Mouse (Mus musculus) stomach, embryonic 15.5 days (tissue): ENCODE measurements at regions not wholly inside any gene's neighbourhood (a gene's known extent, or its start where the extent isn't known, plus 50 kb on each side); places are given as distances from the start of the nearest gene placed in this dataset.

Experiments used
- ATAC-seq: fragments of 200-750 bp; cut with Nextera tagmentation; 2 replicates; pipeline ENCODE4 v1.8.0; 2017; ENCODE audit warnings: low read depth, moderate number of reproducible peaks, moderate TSS enrichment; ENCODE audit not compliant: insufficient read depth, low FRiP score
- H3K27ac ChIP-seq: fragments of 300-500 bp; sonication (generic); 2 replicates; pipeline ENCODE4 v1.5.1; 2015; ENCODE audit warnings: mild to moderate bottlenecking, inconsistent platforms
- H3K27me3 ChIP-seq: fragments of 300-500 bp; sonication (generic); replicated peaks from 2 replicates; pipeline ENCODE4 v1.6.1; 2015; ENCODE audit warnings: inconsistent platforms
- H3K36me3 ChIP-seq: fragments of 300-500 bp; sonication (generic); 2 replicates; pipeline ENCODE4 v1.6.1; 2015; ENCODE audit warnings: inconsistent platforms
- H3K4me1 ChIP-seq: fragments of 300-500 bp; sonication (generic); 2 replicates; pipeline ENCODE4 v1.6.1; 2015; ENCODE audit warnings: inconsistent platforms
- H3K4me2 ChIP-seq: fragments of 300-500 bp; sonication (generic); 2 replicates; pipeline ENCODE4 v1.6.1; 2015; ENCODE audit warnings: mild to moderate bottlenecking, inconsistent platforms
- H3K4me3 ChIP-seq: fragments of 300-500 bp; sonication (generic); replicated peaks from 2 replicates; pipeline ENCODE4 v1.5.1; 2015; ENCODE audit warnings: inconsistent platforms
- H3K9ac ChIP-seq: fragments of 300-500 bp; sonication (generic); 2 replicates; pipeline ENCODE4 v1.6.1; 2015; ENCODE audit warnings: inconsistent platforms
- H3K9me3 ChIP-seq: fragments of 300-500 bp; sonication (generic); 2 replicates; pipeline ENCODE4 v1.6.1; 2016; ENCODE audit warnings: inconsistent platforms
- WGBS: fragments of 180-500 bp; shearing (Covaris S2); methylation state at CpG from one replicate; pipeline ENCODE4 v1.1.7; 2015; 5-methylcytosine and 5-hydroxymethylcytosine counted together

GRCm38 (mm10) chr8:11145251-11145650, 137.0 kb upstream of the Irs2 start:
- no peaks in the 10 kb centered on the region for H3K9me3 ChIP-seq
- no peaks in the 10 kb centered on the region for H3K36me3 ChIP-seq
- no peak for ATAC-seq
- no peak overlapping the region for H3K4me3 ChIP-seq
- H3K27me3 ChIP-seq = no peaks in the 10 kb centered on the region
- H3K4me2 ChIP-seq = no peak overlapping the region
- 71% methylated on average over 3 of the region's 3 CpGs for WGBS
- no peak overlapping the region for H3K27ac ChIP-seq
- H3K4me1 ChIP-seq = no peaks in the 10 kb centered on the region
- no peak overlapping the region for H3K9ac ChIP-seq

GRCm38 (mm10) chr8:11140566-11140965, 132.3 kb upstream of the Irs2 start:
- ATAC-seq = no peak
- H3K27ac ChIP-seq = no peak overlapping the region

GRCm38 (mm10) chr8:11139294-11139693, 131.0 kb upstream of the Irs2 start:
- Histone ChIP-seq H3K27ac (no peak overlapping the region), H3K4me2 (no peak overlapping the region), H3K9me3 (no peaks in the 10 kb centered on the region), H3K4me1 (no peaks in the 10 kb centered on the region), H3K4me3 (no peak overlapping the region), H3K9ac (no peak overlapping the region), H3K27me3 (no peaks in the 10 kb centered on the region), H3K36me3 (no peaks in the 10 kb centered on the region)
- peak; percentile 60 for ATAC-seq
- 45% methylated on average over 2 of the region's 2 CpGs for WGBS

More at GRCm38 (mm10) chr8:11140566-11140965, 132.3 kb upstream of the Irs2 start:
- Histone ChIP-seq H3K27me3 (no peaks in the 10 kb centered on the region), H3K36me3 (no peaks in the 10 kb centered on the region), H3K4me1 (no peaks in the 10 kb centered on the region), H3K9ac (no peak overlapping the region), H3K9me3 (no peaks in the 10 kb centered on the region), H3K4me3 (no peak overlapping the region), H3K4me2 (no peak overlapping the region)
- WGBS = 62% methylated on average over 1 of the region's 1 CpGs

GRCm38 (mm10) chr8:11138302-11139020, 130.2 kb upstream of the Irs2 start:
- ATAC-seq = no peak
- no peak overlapping the region for H3K4me2 ChIP-seq
- no peaks in the 10 kb centered on the region for H3K27me3 ChIP-seq
- H3K4me1 ChIP-seq = no peaks in the 10 kb centered on the region
- no peak overlapping the region for H3K27ac ChIP-seq
- H3K36me3 ChIP-seq = no peaks in the 10 kb centered on the region
- H3K9ac ChIP-seq = no peak overlapping the region
- no peak overlapping the region for H3K4me3 ChIP-seq
- no peaks in the 10 kb centered on the region for H3K9me3 ChIP-seq
- 90% methylated on average over 5 of the region's 5 CpGs for WGBS

- Histone ChIP-seq H3K27ac (no peak overlapping the region), H3K4me1 (no peaks in the 10 kb centered on the region), H3K4me3 (no peak overlapping the region), H3K36me3 (no peaks in the 10 kb centered on the region), H3K27me3 (no peaks in the 10 kb centered on the region), H3K9me3 (no peaks in the 10 kb centered on the region), H3K4me2 (no peak overlapping the region), H3K9ac (no peak overlapping the region)
- 74% methylated on average over 4 of the region's 4 CpGs for WGBS
- ATAC-seq = no peak
Observed at GRCm38 (mm10) chr8:11136566-11136965, 128.3 kb upstream of the Irs2 start.

GRCm38 (mm10) chr8:11135135-11135534, 126.9 kb upstream of the Irs2 start:
- no peak overlapping the region for H3K9ac ChIP-seq
- H3K36me3 ChIP-seq = no peaks in the 10 kb centered on the region
- 70% methylated on average over 11 of the region's 11 CpGs for WGBS
- no peaks in the 10 kb centered on the region for H3K27me3 ChIP-seq
- no peaks in the 10 kb centered on the region for H3K9me3 ChIP-seq
- no peak overlapping the region for H3K27ac ChIP-seq
- H3K4me1 ChIP-seq = no peaks in the 10 kb centered on the region
- ATAC-seq = no peak
- no peak overlapping the region for H3K4me2 ChIP-seq
- H3K4me3 ChIP-seq = no peak overlapping the region

GRCm38 (mm10) chr8:11134562-11134961, 126.3 kb upstream of the Irs2 start:
- Histone ChIP-seq H3K9me3 (no peaks in the 10 kb centered on the region), H3K4me2 (no peak overlapping the region), H3K36me3 (no peaks in the 10 kb centered on the region), H3K9ac (no peak overlapping the region), H3K4me1 (no peaks in the 10 kb centered on the region), H3K27me3 (no peaks in the 10 kb centered on the region), H3K27ac (no peak overlapping the region), H3K4me3 (no peak overlapping the region)
- 77% methylated on average over 4 of the region's 4 CpGs for WGBS
- ATAC-seq = no peak

GRCm38 (mm10) chr8:11119030-11119634, 110.9 kb upstream of the Irs2 start:
- WGBS = 63% methylated on average over 5 of the region's 5 CpGs

GRCm38 (mm10) chr8:11116534-11116933, 108.3 kb upstream of the Irs2 start:
- WGBS = 53% methylated on average over 5 of the region's 5 CpGs
- H3K9ac ChIP-seq = no peak overlapping the region
- H3K27ac ChIP-seq = no peak overlapping the region
- no peaks in the 10 kb centered on the region for H3K36me3 ChIP-seq
- no peaks in the 10 kb centered on the region for H3K9me3 ChIP-seq
- 0 out of 2 replicates have a peak, but pooled peaks cover 7% of the 10 kb centered on the region for H3K4me1 ChIP-seq
- ATAC-seq = no peak
- H3K4me2 ChIP-seq = no peak overlapping the region
- no peaks in the 10 kb centered on the region for H3K27me3 ChIP-seq
- H3K4me3 ChIP-seq = no peak overlapping the region

More at GRCm38 (mm10) chr8:11119030-11119634, 110.9 kb upstream of the Irs2 start:
- no peak overlapping the region for H3K4me3 ChIP-seq
- no peak overlapping the region for H3K9ac ChIP-seq
- no peaks in the 10 kb centered on the region for H3K9me3 ChIP-seq
- no peaks in the 10 kb centered on the region for H3K36me3 ChIP-seq
- ATAC-seq = peak; percentile 29; the same call in 1 of the 2 replicates
- no peak overlapping the region for H3K27ac ChIP-seq
- H3K4me2 ChIP-seq = no peak overlapping the region
- H3K4me1 ChIP-seq = 0 out of 2 replicates have a peak, but pooled peaks cover 7% of the 10 kb centered on the region
- H3K27me3 ChIP-seq = no peaks in the 10 kb centered on the region

- Histone ChIP-seq H3K27me3 (no peaks in the 10 kb centered on the region), H3K9ac (no peak overlapping the region), H3K4me2 (no peak overlapping the region), H3K9me3 (no peaks in the 10 kb centered on the region), H3K4me1 (0 out of 2 replicates have a peak, but pooled peaks cover 7% of the 10 kb centered on the region), H3K27ac (no peak overlapping the region), H3K36me3 (no peaks in the 10 kb centered on the region), H3K4me3 (no peak overlapping the region)
- WGBS = 21% methylated on average over 6 of the region's 6 CpGs
- ATAC-seq = no peak
Observed at GRCm38 (mm10) chr8:11115210-11115609, 107.0 kb upstream of the Irs2 start.

GRCm38 (mm10) chr8:11114531-11114930, 106.3 kb upstream of the Irs2 start:
- no peak overlapping the region for H3K4me3 ChIP-seq
- H3K36me3 ChIP-seq = no peaks in the 10 kb centered on the region
- WGBS = 38% methylated on average over 8 of the region's 8 CpGs
- no peak for ATAC-seq
- H3K27ac ChIP-seq = no peak overlapping the region
- H3K4me2 ChIP-seq = no peak overlapping the region
- H3K9ac ChIP-seq = no peak overlapping the region
- H3K27me3 ChIP-seq = no peaks in the 10 kb centered on the region
- 0 out of 2 replicates have a peak, but pooled peaks cover 7% of the 10 kb centered on the region for H3K4me1 ChIP-seq
- no peaks in the 10 kb centered on the region for H3K9me3 ChIP-seq

- 47% methylated on average over 7 of the region's 7 CpGs for WGBS
- no peak overlapping the region for H3K4me3 ChIP-seq
- no peak overlapping the region for H3K27ac ChIP-seq
Observed at GRCm38 (mm10) chr8:11112908-11113532, 104.8 kb upstream of the Irs2 start.

More at GRCm38 (mm10) chr8:11112908-11113532, 104.8 kb upstream of the Irs2 start:
- H3K4me1 ChIP-seq = 0 out of 2 replicates have a peak, but pooled peaks cover 7% of the 10 kb centered on the region
- H3K36me3 ChIP-seq = no peaks in the 10 kb centered on the region
- no peak overlapping the region for H3K9ac ChIP-seq
- H3K4me2 ChIP-seq = no peak overlapping the region
- no peaks in the 10 kb centered on the region for H3K27me3 ChIP-seq
- no peaks in the 10 kb centered on the region for H3K9me3 ChIP-seq
- ATAC-seq = no peak; the same call in 1 of the 2 replicates
